Mouse (Mus musculus): Measurements from ENCODE around the gene Klhl36. TPM values are rescaled to one million over a fixed set of nuclear protein-coding genes. Genes with fewer than 3 reads are reported as not detected.

The Klhl36 gene
- 6.9 and 9.2 TPM in 2 replicates for polyA plus RNA-seq (2015; fragmentation: Nextera tagmentation; extraction: Ambion mirVana)

DNA sequence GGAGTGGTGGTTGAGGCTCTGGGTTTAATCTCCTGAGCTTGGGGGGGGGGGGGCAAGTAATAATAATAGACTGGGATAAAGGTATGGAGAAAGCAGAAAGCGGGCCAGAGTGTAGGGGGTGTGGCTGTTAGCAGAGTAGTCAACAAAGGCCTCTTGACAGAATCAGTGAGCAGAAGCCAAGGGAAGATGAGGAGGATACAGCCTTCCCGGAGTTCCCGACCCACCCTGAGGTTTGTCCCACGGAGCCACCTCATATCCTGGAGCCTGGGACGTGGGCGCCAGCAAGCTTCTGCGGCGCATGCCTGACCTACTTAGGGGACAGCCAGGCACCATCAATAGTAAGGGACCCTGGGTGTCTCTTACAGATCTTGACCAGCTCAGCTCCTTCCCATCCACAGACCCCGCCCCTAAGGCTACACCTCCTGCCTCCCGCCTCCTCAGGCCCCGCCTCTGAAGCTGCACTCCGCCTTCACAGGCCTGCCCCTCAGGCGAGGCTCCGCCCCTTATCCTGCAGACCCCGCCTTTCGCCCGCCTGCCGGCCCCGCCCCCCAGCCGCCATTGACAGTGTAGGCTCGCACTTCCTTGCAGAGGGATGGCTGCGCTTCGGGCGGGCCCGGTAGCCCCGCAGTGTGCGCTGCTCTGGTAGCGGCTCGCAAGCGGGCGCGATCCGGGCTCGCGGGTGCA, at the start of gene Klhl36:
Klhl36 (plus strand) TSS at position 561 of the 684 bp plus-strand sequence.

DNA sequence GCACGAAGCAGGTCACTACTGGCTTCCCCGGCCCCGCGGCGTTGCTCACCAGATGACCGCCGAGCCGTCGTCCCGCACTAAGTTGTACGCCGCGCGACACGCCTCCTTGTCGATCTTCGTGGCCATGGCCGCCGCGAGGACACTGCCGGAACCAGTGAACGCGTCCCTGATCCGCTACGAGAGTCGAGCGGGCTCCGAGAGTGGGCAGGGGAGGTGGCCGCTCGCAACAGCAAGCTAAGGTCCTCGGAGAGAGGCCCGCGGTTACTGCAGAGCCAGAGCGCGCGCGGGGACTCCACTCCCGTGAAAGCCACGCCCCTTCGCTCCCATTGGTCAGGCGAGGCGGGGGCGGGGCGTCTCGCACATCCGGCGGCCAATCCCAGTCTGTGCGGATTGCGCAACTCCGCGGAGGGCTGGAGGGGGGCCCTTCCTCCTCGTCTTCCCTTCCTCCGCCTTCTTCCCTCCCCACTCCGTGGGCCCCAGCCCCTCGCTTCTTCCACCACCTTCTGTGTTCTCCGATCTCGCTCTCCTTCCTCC, 21.7 kb upstream of the Klhl36 start, which contains the start of gene Cotl1:
Cotl1 (minus strand) TSS at position 270 of the 534 bp plus-strand sequence.

DNA sequence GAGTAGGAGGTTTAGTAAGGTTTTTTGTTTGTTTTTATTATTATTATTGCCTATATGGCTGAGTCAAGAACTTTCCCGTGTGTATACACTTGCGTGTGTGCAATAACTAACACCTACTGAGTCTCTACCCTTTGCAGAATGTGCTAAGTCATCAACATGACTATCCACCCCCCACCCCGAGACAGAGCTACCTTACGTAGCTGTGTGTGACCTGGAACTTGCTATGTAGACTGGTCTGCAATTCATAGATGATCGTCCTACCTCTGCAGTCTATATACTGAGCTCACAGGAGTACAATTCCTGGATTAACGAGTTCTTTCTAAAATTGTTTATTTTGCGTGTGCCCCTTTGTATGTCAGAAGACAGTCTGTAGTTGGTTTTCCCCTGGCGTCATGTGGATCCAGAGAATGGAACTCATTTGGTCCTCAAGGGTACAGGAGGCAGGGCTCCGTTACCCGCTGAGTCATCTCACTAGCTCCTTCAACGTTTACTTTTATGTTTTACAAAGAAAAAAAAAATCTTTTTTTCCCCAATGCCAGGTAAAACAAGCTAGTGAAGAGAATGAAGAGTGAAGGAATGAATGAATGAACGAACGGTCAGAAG, 48.0 kb downstream of the Klhl36 start, which contains the start of gene Usp10:
Usp10 (plus strand) TSS at position 417 of the 603 bp plus-strand sequence.

DNA sequence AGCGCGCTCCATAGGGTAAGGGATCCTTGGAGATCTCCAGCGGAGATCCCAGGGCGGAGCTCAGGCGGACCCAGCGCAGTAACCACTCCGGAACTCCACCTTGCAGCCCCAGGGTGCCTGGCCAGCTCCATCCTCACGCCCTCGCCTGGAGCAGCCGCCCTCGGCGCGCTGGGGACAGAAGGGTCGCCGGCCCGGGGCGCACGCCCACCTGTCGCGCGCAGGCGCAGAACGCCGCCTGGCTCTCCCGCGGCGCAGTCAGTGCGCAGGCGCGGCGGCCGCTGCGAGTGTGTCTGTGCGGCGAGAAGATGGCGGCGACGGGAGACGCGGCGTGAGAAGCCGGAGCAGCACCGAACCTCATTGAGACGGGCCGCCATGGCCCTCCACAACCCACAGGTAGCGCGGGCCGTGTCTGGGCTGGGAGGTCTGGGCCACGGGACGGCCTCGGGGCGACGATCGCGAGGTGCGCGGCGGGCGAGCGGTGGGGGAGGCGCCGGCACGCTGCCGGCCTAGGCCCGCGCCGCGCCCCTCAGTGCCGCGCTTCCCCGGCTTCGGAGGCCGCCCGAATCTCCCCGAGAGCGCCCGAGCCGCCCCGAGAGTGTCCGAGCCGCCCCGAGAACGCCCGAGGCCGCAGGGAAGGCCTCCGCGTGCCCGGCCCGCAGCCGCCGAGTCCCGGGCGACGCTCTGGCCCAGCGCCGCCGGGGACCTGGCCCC, 48.6 kb downstream of the Klhl36 start, which contains the start of gene Gm20388:
Gm20388 (plus strand) TSS at position 295 of the 711 bp plus-strand sequence.

Other genes with a start within 250 kb of the Klhl36 start
- not detected in 2 replicates for gene Adad2, start 249.5 kb upstream of the Klhl36 start, polyA plus RNA-seq (2015; fragmentation: Nextera tagmentation; extraction: Ambion mirVana)
- 0.35 and 0.51 TPM in 2 replicates for gene Kcng4, start 226.6 kb upstream of the Klhl36 start, polyA plus RNA-seq (2015; fragmentation: Nextera tagmentation; extraction: Ambion mirVana)
- 94.8 and 115 TPM in 2 replicates for gene Wfdc1, start 195.9 kb upstream of the Klhl36 start, polyA plus RNA-seq (2015; fragmentation: Nextera tagmentation; extraction: Ambion mirVana)
- 1.4 and 1.7 TPM in 2 replicates for gene Atp2c2, start 162.3 kb upstream of the Klhl36 start, polyA plus RNA-seq (2015; fragmentation: Nextera tagmentation; extraction: Ambion mirVana)
- gene Tldc1, start 83.8 kb upstream of the Klhl36 start, polyA plus RNA-seq (2015; fragmentation: Nextera tagmentation; extraction: Ambion mirVana) = 9.9 and 10.4 TPM in 2 replicates
- gene Cotl1, start 21.7 kb upstream of the Klhl36 start, polyA plus RNA-seq (2015; fragmentation: Nextera tagmentation; extraction: Ambion mirVana) = 44.0 and 53.4 TPM in 2 replicates
- gene Usp10, start 48.1 kb downstream of the Klhl36 start, polyA plus RNA-seq (2015; fragmentation: Nextera tagmentation; extraction: Ambion mirVana) = 58.3 and 60.2 TPM in 2 replicates
- gene Gm20388, start 48.6 kb downstream of the Klhl36 start, polyA plus RNA-seq (2015; fragmentation: Nextera tagmentation; extraction: Ambion mirVana) = 1.2 TPM in 1 of 2 replicates, not detected in the other
- gene Crispld2, start 130.2 kb downstream of the Klhl36 start, polyA plus RNA-seq (2015; fragmentation: Nextera tagmentation; extraction: Ambion mirVana) = 74.6 and 86.1 TPM in 2 replicates
- gene Zdhhc7, start 239.2 kb downstream of the Klhl36 start, polyA plus RNA-seq (2015; fragmentation: Nextera tagmentation; extraction: Ambion mirVana) = 29.9 TPM in 2 replicates